Mouse (Mus musculus) c-Kit-positive CD71-positive TER-119-negative erythroid progenitor cells, embryonic 14.5 days (primary cell): ENCODE measurements at regions not wholly inside any gene's neighbourhood (a gene's known extent, or its start where the extent isn't known, plus 50 kb on each side); places are given as distances from the start of the nearest gene placed in this dataset.

Experiments used
- DNase-seq: peaks from one replicate; pipeline ENCODE4 v3.0.0-alpha.2; 2013; ENCODE audit warnings: low read depth

- no peak for DNase-seq
Measured at GRCm38 (mm10) chr15:56042449-56042848, 1435.0 kb downstream of the Slc22a22 start.

DNA sequence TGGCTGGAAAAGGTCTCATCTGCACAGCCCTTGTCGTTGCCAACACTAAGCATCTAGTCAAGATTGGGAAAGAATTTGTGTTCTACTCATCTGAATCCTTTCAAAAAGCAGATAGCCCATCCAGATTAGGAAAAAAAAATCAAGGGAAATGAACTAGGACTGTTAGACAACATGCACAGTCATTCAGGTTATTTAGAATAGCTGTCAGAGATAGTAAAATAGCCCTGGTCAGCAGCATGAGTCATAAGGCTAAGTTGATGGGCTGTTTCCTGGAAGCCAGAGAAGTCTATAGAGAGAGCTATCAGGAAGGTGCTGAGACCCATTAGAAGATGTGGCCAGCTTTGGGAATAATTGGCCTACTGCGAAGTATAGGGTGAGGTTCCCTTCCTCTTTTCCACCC lies 1447.4 kb downstream of the Slc22a22 start:
- DNase-seq: no peak

GRCm38 (mm10) chr15:56027197-56027818 lies 1450.1 kb downstream of the Slc22a22 start:
- no peak for DNase-seq

- no peak for DNase-seq
Measured at GRCm38 (mm10) chr15:56024705-56025104, 1452.7 kb downstream of the Slc22a22 start.

DNA sequence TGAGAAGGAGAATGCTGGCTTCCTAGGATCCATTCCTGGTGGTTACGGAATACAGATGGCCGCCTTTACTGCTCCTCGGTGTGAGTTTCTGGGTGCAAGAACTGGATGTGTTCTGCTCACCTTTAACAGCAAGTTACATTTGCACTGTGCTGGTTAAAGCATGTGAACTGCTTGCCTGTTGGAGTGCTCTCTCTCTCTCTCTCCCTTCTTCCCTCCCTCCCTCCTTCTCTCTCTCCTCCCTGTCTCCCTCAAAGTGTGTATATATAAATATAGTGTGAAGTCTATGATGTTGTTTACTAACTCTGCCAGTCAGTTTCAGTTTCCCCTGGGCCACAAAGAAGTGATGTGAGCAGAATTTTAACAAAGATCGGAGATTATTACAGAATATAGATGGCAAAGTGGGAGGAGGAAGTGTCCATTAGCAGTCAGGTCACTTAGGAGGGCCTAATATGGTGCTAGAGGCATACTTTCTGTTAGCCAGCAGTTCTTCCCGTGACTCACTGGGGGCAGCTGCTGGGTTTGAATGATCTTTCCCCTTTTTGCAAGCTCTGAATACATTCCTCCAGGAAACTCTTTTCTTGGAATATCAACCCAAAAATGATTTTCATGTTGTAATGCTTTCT lies 1453.5 kb downstream of the Slc22a22 start:
- no peak for DNase-seq

DNA sequence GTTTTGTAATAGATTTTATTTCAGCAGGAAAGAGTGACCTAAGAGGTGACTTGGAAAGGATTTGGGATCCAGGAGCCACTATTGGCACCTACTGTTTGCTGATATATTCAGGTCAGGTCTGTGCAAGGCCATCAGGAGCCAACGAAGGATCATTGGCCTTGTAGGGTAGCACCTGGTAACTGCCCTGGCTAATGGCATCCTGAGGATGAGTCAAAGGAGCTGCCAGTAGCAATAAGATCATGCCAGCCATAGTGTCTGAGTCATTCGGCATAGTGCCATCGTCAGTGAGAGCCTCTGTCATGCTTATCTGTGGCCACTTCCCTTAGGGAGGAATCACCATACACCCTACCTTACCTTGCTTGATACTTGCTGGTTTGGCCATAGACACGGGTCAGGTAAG lies 1455.1 kb downstream of the Slc22a22 start:
- DNase-seq: no peak

DNA sequence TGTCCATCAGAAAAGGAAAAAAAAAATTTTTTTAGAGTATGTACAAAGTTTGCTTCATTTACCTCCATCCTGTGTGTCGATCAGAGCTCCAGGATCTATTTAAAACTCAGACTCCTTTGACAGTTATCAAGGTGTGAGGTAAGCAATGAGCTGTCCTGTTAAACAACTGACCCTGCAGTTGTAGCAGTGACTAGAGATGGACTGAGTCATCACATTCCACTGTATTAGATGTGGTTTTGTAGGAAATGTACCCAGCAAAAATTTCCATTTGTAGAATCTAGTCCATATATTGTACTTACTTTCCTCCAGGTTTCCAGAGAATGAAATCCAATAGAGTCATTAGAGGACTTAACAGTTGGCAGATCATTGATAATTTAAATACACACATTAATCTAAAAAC lies 1459.3 kb downstream of the Slc22a22 start:
- DNase-seq: no peak

DNA sequence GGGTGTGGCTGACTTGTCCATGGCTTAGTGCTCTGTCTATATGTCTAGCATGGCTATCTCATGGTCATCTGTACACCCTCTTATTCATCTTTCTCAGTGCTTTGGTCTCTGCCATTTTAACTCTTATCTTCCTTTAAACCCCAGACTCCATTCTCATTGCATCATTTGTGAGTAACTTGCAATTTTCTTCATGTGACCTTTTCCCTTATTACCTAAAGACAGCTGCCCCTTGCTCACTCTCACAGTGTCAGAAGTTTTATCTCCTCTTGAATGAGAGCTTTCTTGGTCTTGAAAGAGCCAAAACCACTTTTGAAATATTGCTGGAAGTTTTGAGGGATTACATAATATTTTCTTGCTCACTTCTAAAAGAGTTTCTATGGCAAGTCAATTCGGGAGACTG lies 1459.9 kb downstream of the Slc22a22 start:
- no peak for DNase-seq

- DNase-seq: no peak
Measured at GRCm38 (mm10) chr15:56016070-56016469, 1461.4 kb downstream of the Slc22a22 start.

- no peak for DNase-seq
Measured at GRCm38 (mm10) chr15:56014059-56014620, 1463.3 kb downstream of the Slc22a22 start.

GRCm38 (mm10) chr15:56008603-56009174 lies 1468.7 kb downstream of the Slc22a22 start:
- DNase-seq: no peak

DNA sequence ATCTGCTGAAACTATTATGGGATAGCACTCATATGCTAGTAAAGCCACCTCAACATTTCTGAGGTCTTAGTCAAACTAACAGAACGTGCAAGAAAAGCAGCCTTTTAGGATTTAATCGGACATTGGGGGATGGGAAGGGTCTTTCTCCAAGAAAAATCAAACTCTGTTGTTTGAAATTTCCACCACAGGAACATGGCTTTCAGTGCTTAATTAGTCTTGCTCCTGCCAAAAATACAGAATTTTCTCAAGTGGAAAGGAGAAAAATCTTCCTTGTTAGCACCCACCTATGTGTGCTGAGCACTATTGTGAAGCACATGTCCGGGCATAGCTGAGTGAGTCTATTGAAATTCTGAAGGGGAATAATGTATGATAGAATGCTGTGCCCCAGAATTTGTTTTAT lies 1470.0 kb downstream of the Slc22a22 start:
- no peak for DNase-seq

DNA sequence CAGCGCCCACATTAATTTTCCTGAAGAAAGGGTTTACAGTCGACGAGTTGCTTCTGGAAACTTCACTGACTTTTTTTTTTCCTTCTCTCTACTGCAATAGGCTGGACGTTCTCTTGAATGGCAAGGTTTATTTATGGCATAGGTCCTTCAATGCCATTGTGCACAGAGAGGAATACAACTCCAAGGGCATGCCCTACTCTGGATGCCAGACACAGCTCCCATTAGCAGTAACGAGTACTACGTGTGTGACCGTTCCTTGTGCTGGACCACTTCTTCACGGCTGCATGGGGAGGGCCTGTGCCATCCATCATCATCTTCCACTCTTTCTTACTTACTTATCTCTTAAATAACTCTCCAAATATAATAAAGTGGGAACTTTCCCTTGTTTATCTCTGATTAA lies 1472.1 kb downstream of the Slc22a22 start:
- no peak for DNase-seq

GRCm38 (mm10) chr15:56003921-56004320 lies 1473.5 kb downstream of the Slc22a22 start:
- no peak for DNase-seq

DNA sequence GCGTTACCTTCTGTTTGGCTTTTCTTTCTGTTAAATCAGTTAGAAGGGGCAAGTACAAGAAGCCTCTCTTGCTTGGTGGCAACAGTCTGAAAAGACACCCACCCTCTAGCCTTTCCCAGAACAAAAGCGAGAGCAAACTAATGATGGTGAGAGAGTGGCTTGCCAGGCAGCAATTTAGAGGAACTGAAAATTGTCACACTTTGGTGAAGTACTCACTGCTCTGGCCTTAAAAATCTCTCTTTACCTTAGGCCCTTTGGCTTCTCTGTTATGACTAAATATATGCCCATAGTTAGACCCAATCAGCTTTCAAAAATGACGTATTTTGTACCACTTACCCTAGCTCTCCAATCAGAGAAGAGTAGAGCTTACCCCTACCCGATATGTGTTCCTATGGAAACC lies 1477.8 kb downstream of the Slc22a22 start:
- no peak for DNase-seq

GRCm38 (mm10) chr15:55997977-55998376 lies 1479.4 kb downstream of the Slc22a22 start:
- no peak for DNase-seq

- no peak for DNase-seq
Measured at GRCm38 (mm10) chr15:55994680-55995079, 1482.7 kb downstream of the Slc22a22 start.

- DNase-seq: no peak
Measured at GRCm38 (mm10) chr15:55975843-55976242, 1501.6 kb downstream of the Slc22a22 start.

DNA sequence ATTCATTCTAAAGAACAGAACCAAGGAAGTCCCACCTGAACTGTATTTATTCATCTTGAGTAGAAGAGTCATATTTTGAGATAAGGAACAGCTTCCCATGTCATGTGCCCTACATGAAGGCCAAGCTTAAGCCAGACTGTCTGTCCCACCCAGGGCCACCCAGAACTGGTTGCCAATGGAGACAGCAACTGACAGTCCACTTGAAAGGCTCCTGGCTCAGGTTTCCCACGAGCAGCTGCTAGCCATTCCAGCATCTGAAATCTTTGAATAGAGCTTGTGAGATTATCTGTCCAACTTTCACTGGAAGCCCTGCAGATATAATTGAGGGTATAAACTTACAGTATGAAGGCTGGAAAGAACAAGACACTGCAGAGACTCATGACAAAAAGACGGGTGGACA lies 1510.6 kb downstream of the Slc22a22 start:
- DNase-seq: no peak

DNA sequence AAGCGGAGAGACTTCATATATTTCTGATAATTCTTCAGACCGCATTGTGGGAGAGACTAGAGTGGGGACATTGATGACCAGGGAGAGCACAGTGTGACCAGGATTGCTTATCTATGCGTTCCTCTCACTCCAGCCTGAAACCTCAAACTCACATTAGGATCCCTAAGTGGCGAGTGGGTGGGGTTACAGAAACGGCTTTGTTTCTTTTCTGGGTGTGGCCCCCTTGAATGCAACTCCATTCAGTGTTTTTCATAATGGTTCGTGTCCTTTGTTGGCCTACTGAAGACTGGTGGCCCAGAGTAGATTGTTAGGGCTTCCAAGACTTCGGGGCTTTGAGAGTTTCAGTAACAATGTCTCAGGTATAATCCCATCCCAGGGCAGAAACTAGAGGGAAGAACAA lies 1512.1 kb downstream of the Slc22a22 start:
- DNase-seq: no peak

GRCm38 (mm10) chr15:55962093-55962492 lies 1515.3 kb downstream of the Slc22a22 start:
- no peak for DNase-seq
